Mouse (Mus musculus) kidney, adult 11 months (tissue): ENCODE measurements around the gene Ap3s2.

Experiments
- DNase-seq: peaks from one replicate; pipeline ENCODE4 v3.0.0; 2022

Gene Ap3s2

DNA sequence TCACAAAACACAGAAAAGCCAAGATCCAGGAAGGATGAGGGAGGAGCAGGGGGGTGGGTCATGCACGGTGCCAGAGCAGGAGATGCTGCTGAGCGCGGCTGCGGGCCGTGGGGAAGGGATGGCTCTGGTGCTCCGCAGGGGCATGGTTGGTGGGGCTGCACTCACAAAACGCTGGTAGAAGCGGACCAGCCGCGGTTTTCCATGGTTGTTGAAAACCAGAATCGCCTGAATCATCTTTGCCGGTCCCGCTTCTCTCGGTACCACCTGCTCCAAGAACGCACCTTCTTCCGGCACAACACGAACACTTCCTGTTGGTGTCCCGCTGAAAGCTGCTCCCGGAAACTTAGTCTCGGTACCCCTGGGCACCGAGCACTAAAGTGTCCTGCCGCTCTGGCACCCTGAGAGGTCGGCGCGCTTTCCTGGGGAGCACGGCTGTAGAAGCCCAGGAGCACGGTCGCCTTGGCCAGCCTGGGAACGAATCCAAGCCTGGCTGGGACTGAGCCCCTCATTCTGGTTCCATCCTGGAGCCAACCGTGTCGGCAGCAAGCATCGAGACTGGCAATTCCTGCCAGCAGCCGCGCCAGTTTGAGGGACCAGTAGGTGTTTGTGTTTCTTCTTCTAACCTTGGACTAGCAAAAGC lies at the start of gene Ap3s2:
TSS of gene Ap3s2 (minus strand) at position 306 of the 640 bp plus-strand sequence.
- DNase-seq: peak; percentile 89

GRCm38 (mm10) chr7:79968326-79968725 lies 47.9 kb upstream of the Ap3s2 start:
- no peak for DNase-seq

DNA sequence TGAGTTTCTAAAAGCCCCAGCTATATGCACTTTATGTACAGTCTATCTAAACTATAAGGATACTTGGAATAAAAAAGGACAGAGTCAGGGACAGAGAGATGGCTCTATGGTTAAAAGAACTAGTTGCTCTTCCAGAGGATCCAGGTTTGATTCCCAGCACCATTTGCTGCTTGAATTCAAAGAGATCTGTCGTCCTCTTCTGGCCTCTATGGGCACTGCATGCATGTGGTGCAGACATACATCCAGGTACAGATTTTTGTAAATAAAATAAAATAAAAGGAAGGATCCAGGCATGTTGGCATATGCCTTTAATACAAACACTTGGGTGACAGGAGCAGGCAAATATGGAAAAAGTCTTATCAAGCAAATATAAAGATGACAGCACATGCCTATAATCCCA lies 41.2 kb upstream of the Ap3s2 start:
- no peak for DNase-seq

- no peak for DNase-seq
These were observed 35.7 kb upstream of the Ap3s2 start for GRCm38 (mm10) chr7:79956131-79956530.

DNA sequence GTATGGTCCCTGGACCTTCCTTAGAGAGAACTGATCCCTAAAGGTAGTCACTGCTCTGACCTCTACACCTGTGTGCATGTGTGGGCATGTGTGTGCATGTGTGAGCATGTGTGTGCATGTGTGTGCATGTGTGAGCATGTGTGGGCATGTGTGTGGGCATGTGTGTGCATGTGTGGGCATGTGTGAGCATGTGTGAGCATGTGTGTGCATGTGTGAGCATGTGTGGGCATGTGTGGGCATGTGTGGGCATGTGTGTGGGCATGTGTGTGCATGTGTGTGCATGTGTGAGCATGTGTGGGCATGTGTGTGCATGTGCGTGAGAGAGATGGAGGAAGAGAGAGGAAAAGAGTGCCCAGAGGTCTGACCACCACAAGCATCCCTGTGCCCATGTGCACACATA lies 34.4 kb upstream of the Ap3s2 start:
- no peak for DNase-seq

DNA sequence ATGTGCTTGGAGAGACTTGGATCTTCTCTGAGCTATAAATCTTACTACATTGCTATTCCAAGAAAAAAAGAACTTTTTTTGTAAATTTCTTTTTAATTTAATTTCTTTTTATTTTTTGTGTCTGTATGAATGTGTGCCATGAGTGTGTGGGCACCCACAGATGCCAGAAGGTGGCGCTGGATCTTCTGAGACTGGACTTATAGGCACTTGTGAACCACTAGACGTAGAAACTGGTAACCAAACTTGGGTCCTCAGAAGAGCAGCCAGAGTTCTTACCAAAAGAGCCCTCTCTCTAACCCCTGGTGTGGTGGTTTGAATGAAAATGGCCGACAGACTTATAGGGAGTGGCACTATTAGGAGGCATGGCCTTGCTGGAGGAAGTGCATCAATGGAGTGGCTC lies 30.6 kb upstream of the Ap3s2 start:
- no peak for DNase-seq

DNA sequence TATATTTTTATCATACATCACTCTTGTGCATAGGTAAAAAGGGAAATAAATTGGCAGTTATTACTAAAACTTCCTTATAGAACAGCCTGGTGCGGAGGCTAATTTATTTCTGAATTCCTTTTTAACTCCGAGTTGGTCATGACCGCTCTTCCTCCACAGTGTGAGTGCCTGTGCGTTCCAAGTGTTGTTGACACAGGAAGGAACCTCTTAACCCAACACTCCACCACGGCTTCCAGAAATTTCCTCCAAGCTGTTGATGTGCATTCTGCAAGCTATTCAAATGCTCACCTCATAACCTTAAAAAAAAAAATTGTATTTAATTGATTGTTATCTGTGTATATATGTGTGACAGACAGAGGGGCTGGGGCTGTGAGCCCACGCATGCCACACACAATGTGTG lies 29.8 kb upstream of the Ap3s2 start:
- DNase-seq: no peak

GRCm38 (mm10) chr7:79935511-79936205 lies 15.2 kb upstream of the Ap3s2 start:
- DNase-seq: peak; percentile 82

DNA sequence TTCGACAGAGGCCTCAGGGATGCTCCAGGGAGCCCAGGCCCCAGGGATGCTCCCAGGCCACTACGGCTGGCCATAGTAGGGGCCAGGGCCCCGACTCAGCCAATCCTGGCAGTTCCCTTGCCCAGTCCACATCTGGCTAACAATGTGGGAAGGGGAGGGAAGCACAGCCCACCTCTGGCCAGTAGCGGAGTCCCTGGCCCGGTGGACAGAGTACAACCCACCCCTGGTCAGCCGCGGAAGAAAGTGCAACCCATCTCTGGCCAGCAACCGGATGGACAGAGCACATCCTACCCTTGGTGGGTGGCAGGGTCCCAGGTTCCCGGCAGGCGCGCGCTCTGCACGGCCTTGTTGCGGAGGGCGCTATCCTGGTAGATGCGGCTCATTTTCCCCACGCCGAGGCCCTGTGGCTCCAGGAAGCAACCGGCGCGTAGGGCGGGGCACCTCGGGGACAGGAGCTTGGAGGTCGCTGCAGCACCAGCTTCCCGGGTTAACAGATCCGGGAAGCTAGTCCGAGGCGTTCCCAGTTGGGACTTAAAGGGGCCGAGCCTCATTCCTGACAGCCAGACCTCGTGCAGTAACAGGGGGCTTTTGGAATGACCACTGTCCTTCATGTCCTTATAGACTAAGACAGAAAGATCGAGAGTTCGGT lies 14.5 kb upstream of the Ap3s2 start, which contains the start of gene Arpin:
TSS of gene Arpin (minus strand) at position 498 of the 649 bp plus-strand sequence.
- peak; percentile 79 for DNase-seq

DNA sequence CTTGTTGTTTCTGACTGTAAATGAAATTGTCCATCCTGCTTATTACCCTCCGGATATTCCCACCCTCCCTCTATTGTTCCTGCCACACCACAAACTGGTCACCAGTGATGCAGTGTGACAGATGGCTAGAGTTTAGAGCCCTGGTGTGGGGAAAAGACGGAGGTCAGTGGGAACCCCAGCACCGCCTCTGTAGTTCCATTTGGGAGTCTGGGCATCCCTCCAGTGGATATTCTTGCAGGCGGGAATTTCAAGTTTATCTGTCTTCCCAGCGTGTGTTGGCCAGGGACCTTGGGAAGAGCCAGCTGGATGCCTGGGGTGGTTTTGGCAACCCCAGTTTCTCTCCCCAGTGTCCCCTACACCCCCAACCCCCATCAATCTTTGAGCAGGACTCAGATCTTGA lies 14.0 kb upstream of the Ap3s2 start:
- DNase-seq: no peak

- no peak for DNase-seq
These were observed 8.1 kb upstream of the Ap3s2 start for GRCm38 (mm10) chr7:79928516-79929052.

- no peak for DNase-seq
These were observed 5.9 kb downstream of the Ap3s2 start for GRCm38 (mm10) chr7:79914556-79914955.

DNA sequence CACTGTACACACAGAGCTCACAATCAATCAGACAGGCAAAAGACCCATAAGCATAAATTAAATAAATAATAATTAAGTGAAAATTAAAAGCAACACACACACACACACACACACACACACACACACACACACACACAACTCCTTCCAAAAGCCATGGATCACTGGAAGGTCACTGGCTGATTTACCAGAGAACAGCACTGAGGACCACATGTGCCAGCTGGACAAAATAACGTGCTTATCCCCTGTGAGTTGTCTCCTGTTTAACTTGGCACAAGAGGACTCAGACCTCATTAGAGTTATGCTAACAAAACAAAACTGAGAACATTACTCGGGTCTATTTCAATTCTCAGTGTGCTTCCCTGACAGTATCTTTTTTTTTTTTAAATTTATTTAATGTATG lies 13.1 kb downstream of the Ap3s2 start:
- DNase-seq: no peak

GRCm38 (mm10) chr7:79906914-79907313 lies 13.5 kb downstream of the Ap3s2 start:
- no peak for DNase-seq

- DNase-seq: no peak
These were observed 15.3 kb downstream of the Ap3s2 start for GRCm38 (mm10) chr7:79905193-79905592.

- no peak for DNase-seq
These were observed 17.2 kb downstream of the Ap3s2 start for GRCm38 (mm10) chr7:79903160-79903792.

- no peak for DNase-seq
These were observed 19.7 kb downstream of the Ap3s2 start for GRCm38 (mm10) chr7:79900753-79901152.

DNA sequence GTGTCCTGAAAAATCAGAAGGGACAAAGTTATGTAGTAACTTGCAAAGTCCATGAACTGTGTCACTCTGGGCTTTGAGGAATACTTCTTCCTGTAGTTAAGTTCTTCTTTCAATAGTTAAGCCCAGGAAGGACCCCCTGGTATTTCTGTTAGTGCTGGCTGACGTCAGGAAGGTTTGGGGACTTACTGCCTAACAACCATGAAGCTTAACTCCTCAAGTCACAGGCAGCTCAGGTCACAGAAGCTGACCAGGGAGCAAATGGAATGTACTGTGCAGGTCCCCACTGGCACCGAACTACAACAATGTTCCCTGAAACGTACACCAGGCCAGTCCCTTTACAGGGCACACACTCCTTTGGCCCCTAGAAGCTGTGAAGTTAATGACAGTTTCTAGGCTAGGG lies 25.2 kb downstream of the Ap3s2 start:
- no peak for DNase-seq

DNA sequence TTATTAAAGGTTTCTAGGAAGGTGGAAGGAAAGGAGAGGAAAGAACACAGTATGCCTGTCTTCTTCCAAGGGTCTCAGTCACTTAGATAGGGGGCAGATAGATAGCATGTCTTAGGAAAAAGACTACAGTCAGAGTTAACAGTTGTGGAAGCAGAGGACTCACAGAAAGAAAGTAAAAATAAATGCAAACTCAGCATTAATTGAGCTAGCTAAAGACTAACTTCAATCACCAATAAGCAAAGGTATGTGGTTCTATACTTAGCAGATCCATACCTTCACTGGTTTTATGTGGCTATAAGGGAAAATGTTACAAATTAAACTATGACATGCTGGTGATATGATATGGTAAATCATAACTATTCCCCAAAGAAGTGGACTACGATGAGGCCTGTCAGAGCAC lies 25.7 kb downstream of the Ap3s2 start:
- no peak for DNase-seq

DNA sequence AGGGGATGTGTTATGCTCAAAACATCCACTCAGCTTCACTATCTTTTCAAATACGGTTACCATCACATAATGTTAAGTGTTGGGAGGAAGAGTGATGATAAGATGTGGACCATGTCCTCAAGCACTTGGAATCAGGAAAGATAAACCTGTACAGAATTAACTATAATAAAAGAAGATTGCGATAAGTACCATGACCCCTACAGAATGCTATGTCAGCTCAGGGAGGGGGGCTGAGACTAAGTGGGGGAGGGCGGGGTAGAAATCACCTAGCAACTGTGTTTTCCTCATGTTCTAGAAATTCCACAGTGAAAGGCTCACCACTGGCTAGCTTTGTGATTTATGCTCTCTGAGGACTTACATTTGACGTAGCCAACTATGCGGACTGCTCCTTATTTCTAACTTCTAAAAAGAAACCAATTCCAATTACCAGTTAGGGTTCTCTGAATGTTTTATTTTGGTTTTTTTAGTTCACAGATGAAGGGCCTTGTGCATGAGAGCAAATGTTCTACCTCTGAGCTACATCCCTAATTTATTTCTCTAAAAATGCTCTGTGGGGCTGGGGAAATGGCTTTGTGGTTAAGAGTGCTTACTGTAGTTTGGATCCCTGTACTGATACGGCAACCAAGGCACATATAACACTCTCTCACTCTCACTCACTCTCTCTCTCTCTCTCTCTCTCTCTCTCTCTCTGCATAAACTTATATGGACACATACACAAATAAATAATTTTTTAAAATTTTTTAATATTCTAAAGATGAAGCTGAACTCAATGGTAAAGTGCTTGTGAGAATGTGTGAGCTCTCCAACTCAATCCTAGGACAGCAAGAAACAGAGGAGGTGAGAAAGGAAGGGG lies 27.6 kb downstream of the Ap3s2 start:
- no peak for DNase-seq

GRCm38 (mm10) chr7:79890436-79891221 lies 29.8 kb downstream of the Ap3s2 start:
- peak; percentile 45 for DNase-seq

DNA sequence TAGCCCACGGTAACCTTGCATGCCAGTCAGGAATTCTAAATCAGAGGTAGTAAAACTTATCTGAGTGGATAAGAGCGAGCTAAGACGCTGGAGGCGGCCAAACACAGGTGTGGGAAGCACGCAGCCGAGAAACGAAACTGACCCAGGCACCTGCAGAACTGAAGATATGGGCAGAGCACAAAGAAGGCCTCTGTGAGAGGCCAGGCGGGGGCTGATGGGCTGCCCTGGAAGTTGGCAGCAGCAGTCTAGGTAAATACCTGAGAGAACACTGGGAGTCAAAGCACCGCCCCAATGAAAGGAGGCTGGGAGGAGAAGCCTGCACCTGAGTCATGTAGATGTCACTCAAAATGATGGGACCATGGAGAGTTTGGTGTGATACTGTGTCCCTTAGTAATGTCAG lies 31.8 kb downstream of the Ap3s2 start:
- DNase-seq: no peak
